Mouse (Mus musculus) MEL (cell line): ENCODE data around the gene Tacc3.

Source experiments
- MYB ChIP-seq: IDR thresholded peaks from 2 replicates; pipeline ENCODE4 v1.6.1; 2011; ENCODE audit warnings: mild to moderate bottlenecking, low read depth, low read length, improper control_type of control experiment
- POLR2A ChIP-seq, 2 experiments: IDR thresholded peaks; 2 replicates each; pipeline ENCODE4 v1.6.1; 2011 to 2012; ENCODE audit warnings: low read length in 2 of 2, mild to moderate bottlenecking in 2 of 2, control low read depth in 1 of 2, improper control_type of control experiment in 1 of 2, low read depth in 1 of 2, moderate library complexity in 1 of 2; ENCODE audit not compliant: control insufficient read depth in 1 of 2, insufficient read depth in 1 of 2, poor library complexity in 1 of 2

DNA sequence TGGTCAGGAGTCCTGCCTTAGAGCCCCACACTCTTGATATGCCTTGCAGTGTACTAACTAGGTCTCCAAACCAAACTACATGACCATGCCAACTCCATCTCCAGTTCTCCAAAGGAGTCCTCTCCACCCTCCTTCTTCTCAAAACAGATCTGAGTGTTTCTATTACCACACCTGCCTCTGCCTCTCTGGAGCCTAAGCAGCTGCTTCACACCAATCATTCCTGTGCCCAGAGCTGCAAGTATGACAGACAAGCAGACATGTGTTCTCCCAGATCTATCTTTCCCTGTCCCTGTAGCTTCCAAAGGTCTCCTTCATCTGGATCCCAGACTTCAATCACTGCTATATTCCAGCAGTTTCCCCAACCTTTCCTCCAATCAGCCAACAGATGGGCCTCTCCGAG lies 1.2 kb upstream of the Tacc3 start:
- TF ChIP-seq POLR2A (IDR thresholded peaks at IDR 0.05; ENCODE audit: control insufficient read depth in 1 of 2, insufficient read depth in 1 of 2, low read depth in 1 of 2, low read length in 2 of 2, poor library complexity in 1 of 2) = no peak
- no peak for TF ChIP-seq MYB
